Mouse (Mus musculus) C3H10T1/2 (cell line): Measurements from ENCODE around the gene Kir3dl1. TPM values are rescaled to one million over a fixed set of nuclear protein-coding genes. Genes with fewer than 3 reads are reported as not detected.

Experiments used
- polyA plus RNA-seq, 2 experiments: library from polyadenylated mRNA; unstranded; fragments of >200 nt; fragmentation: generic; extraction: Trizol; gene quantifications; one replicate each; pipeline ENCODE4 v1.2.1; 2012; ENCODE audit warnings: missing spikeins in 2 of 2

Gene Kir3dl1
- not detected for polyA plus RNA-seq

GRCm38 (mm10) chrX:136517699-136518098 lies at the start of gene Kir3dl1:
Gene Kir3dl1, plus strand, starts transcription at chrX:136517999.

DNA sequence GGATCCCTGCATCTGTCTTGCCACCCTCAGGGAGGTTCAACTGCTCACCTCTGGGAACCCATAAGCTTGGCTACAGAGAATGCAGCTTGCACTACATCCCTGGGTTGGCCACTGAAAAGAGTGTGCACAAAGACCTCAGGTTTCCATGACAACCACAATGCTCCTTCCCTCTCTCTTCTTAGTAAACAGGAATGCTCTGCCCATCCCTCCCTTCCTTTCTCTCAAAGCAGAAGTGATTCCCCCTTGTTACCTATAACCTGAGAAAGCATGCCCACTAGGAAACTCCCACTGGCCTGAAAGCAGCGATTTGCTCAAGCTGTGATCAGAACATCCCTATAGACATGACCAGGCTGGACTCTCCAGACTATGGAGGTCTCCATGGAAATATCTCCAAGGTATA lies 26.2 kb downstream of the Kir3dl1 start, which contains the start of gene Kir3dl2:
Kir3dl2 (minus strand) TSS at position 101 of the 400 bp plus-strand sequence.

Other genes with a start within 250 kb of the Kir3dl1 start
- gene Bex3, start 247.7 kb upstream of the Kir3dl1 start, polyA plus RNA-seq, result 100 to 1,000 TPM; 334 to 420 TPM
- not detected for gene Kir3dl2, start 26.1 kb downstream of the Kir3dl1 start, polyA plus RNA-seq
- gene Tceal3, start 72.8 kb downstream of the Kir3dl1 start, polyA plus RNA-seq, result not detected
- 1 to 10 TPM in 1 of 2 experiments, under 1 TPM in 1; 0.09 to 1.4 TPM for gene Tceal1, start 190.0 kb downstream of the Kir3dl1 start, polyA plus RNA-seq
- 100 to 1,000 TPM in 1 of 2 experiments, 10 to 100 TPM in 1; 22.8 to 196 TPM for gene Morf4l2, start 225.7 kb downstream of the Kir3dl1 start, polyA plus RNA-seq